Mouse (Mus musculus): ENCODE data around the gene Ciao2a. TPM values are rescaled to one million over a fixed set of nuclear protein-coding genes. Genes with fewer than 3 reads are reported as not detected.

The Ciao2a gene
- polyA plus RNA-seq (2012), result 19.6 and 24.0 TPM in 2 replicates

DNA sequence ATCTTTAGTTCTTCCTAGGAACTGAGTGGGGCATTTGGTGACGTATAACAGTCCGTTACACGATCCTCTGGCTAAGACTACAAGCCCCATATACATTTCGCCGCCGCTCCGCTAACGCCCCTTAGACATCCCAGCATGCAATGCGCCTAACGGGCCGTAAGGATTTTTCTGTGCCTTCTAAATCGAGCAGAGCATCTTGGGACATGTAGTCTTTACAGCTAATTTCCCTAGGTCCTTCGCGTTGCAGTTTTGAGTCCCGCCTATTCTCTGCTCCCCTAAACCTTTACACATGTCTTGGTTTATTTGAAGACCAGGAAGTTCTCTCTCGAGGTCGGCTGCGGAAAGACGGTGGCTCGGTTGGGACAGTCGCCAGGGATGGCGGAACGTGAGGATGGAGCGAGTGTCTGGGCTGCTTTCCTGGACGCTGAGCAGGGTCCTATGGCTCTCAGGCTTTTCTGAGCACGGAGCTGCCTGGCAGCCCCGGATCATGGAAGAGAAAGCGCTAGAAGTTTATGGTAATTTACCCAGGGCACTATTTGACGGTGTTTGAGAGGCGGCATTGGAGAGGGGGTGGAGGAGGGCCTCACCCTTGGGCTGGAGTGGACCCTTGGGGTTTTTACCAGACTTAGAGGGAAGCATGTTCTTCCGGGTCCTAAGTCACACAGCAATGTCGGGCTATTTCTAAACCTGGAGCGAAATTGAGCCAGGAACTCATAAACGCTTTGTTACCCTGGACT, at the start of gene Ciao2a, which contains the start of gene Snx1:
Gene Ciao2a, plus strand, starts transcription at position 156 of the 737 bp plus-strand sequence.
Gene Snx1, minus strand, starts transcription at position 132 of the 737 bp plus-strand sequence.
- no peak for TF ChIP-seq GATA1 (IDR thresholded peaks at IDR 0.05; ENCODE audit: low read length)

- TF ChIP-seq GATA1 (IDR thresholded peaks at IDR 0.05; ENCODE audit: low read length), result no peak
These were observed 48.3 kb upstream of the Ciao2a start for GRCm38 (mm10) chr9:66078072-66078471.

GRCm38 (mm10) chr9:66078493-66078892, 47.9 kb upstream of the Ciao2a start:
- TF ChIP-seq GATA1 (IDR thresholded peaks at IDR 0.05; ENCODE audit: low read length), result no peak

GRCm38 (mm10) chr9:66080804-66081459, 45.5 kb upstream of the Ciao2a start:
- TF ChIP-seq GATA1 (IDR thresholded peaks at IDR 0.05; ENCODE audit: low read length), result no peak

- TF ChIP-seq GATA1 (IDR thresholded peaks at IDR 0.05; ENCODE audit: low read length), result no peak
These were observed 44.4 kb upstream of the Ciao2a start for GRCm38 (mm10) chr9:66081999-66082398.

GRCm38 (mm10) chr9:66084171-66084570, 42.2 kb upstream of the Ciao2a start:
- no peak for TF ChIP-seq GATA1 (IDR thresholded peaks at IDR 0.05; ENCODE audit: low read length)

DNA sequence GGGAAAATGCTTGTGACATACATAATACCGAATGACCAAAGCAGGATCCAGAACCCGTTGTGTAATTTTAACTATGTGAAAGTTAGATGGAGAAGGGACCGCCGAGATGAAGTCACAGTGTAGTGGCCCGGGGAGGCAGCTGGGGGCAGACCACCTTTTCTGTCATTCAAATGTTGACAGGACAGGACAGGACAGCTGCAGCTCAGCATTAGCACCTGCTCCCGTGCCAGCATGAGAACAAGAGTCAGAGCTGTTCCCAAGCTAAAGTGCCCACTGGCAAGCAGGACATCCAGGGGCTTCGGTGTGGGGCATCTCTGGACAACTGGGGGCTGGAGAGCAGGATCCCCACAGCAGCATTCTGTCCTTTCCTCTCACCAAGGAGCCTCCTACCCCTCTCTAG, 39.3 kb upstream of the Ciao2a start:
- no peak for TF ChIP-seq GATA1 (IDR thresholded peaks at IDR 0.05; ENCODE audit: low read length)

DNA sequence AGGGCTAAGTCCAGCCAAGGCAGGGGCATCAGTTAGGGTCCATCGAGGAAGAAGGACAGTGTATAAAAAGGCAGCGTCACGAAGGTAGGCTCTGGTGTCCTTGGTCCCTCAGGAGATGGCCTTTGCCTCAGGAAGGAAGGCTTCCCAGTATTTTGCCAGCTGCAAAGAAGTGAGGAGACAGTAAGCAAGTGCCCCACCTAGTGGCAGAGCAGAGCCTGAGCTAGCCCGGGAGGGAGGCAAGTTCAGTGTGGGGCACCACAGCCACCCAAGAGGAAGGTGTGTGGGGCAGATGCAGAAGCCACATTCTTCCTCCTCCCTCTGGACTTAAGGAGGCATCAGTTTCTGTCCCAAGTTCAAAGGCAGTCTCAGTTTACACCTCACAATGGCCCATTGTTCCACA, 38.0 kb upstream of the Ciao2a start:
- TF ChIP-seq GATA1 (IDR thresholded peaks at IDR 0.05; ENCODE audit: low read length), result no peak

- TF ChIP-seq GATA1 (IDR thresholded peaks at IDR 0.05; ENCODE audit: low read length), result no peak
These were observed 35.7 kb upstream of the Ciao2a start for GRCm38 (mm10) chr9:66090593-66091244.

DNA sequence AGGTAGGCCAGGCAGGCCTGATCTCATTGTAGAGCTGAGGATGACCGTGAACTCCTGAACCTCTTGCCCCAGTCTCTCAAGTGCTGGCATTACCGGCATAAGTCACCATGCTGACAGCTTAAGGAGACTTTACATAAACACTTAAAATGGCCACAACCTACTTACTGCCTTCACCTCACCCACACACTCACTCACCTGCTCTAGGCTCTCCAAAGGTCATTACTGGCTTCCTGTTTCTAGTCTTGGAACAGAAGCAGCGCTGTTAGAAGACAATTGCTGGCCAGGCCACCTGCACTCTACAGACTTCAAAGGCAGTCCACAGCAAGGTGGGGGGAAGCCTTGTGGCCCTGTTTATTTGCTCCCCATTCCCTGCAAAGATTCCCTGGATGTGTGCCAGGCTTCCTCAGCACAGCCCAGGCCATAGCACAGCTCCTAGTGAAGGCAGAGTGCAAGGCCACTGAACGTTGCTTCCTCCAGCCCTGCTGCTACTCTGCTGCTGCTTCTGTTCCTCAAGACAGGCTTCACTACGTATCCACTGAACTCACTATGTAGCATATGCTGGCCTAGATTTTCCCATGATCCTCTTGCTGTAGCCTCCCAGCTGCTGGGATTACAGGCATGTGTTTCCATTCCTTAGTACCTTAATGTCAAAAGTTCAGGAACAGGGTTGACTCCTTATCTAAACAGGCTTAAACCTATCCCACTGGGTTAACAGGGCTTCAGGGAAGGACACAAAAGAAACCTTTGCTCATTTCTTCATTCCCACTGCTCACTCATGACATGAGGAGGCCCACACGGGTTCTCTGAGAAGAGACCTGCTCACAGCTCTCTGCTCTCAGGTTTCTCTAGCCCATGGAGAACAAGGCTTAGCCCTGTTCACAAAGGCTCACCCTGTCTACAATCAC, 34.8 kb upstream of the Ciao2a start:
- no peak for TF ChIP-seq GATA1 (IDR thresholded peaks at IDR 0.05; ENCODE audit: low read length)

DNA sequence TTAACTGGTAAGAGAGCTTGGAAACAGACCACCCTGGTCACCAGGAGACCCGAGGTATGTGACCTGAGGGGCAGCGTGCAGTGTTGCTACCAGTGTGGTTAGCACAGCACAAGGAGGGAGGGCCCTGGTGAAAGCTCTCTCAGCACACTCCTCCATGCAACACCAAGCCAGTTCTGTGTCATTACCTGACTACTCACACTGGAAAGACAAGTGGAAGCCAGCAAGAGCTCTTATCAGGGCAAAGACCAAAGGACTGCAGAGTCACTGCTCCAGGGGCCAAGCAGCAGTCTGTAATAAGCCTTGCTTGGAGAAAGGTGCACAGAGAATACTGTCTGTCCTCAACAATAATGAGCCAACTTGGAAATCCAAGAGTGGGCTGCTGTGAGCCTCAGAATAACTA, 33.7 kb upstream of the Ciao2a start:
- no peak for TF ChIP-seq GATA1 (IDR thresholded peaks at IDR 0.05; ENCODE audit: low read length)

DNA sequence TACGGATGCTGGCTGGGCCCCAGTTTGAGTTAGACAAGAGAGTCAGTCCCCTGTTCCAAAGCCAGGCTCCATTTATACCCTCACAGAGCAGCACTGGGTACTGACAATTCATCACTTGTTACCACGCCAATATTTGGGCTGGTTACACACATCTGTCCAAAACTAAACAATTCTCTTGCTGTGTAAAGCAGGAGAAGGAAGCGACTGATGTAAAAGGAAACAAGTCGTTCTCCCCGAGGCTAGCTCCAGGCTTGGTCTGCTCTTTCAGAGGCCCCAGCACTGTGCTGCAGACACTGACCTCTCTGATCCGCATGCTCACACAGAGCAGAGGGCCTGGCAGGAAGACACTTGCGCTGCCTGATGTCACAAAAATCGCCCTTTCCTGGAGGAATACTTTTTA, 24.8 kb upstream of the Ciao2a start:
- no peak for TF ChIP-seq GATA1 (IDR thresholded peaks at IDR 0.05; ENCODE audit: low read length)

DNA sequence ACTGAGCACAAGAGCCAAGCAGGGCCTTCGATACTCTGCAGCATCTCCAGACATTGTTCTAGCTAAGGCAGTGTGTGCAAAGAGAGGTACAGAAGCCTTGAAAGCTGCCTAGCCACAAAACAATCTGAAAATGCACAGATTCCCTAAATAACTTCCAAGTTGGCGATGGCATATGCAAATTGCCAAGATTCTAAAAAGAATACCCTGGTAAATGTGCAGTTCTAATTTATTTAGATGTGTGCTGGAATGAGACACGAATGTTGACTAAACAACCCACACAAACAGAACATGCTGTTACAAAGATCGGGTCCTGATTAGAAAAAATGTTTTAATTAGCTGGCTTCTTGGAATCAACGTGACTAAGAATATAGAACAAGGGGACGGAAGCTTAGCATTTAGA, 23.7 kb upstream of the Ciao2a start:
- TF ChIP-seq GATA1 (IDR thresholded peaks at IDR 0.05; ENCODE audit: low read length), result no peak

GRCm38 (mm10) chr9:66104601-66105000, 21.8 kb upstream of the Ciao2a start:
- TF ChIP-seq GATA1 (IDR thresholded peaks at IDR 0.05; ENCODE audit: low read length), result no peak

DNA sequence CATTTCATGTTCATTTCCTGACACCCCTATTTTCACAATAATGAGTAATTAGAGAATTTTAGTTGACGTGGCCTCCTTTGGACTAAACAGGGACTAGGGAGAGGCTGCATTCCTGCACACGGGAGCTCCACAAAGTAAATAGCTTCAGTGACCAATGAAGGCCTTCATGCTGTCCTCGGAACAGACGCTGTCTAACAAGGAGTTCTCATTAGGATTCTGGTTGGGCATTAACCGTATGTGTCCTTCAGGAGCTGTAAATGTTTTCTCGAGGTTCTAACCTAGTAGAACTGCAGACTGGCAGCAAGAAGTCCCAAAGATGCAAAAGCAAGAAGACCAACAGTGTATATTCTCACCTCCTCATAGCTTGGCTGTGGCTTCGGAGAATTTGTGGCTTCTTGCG, 21.2 kb upstream of the Ciao2a start:
- TF ChIP-seq GATA1 (IDR thresholded peaks at IDR 0.05; ENCODE audit: low read length), result no peak

All from G1E-ER4 (cell line).